Mouse (Mus musculus) kidney, postnatal 10 days (tissue): ENCODE measurements around the gene Pnisr.

Experiments used
- DNase-seq: peaks from one replicate; pipeline ENCODE4 v3.0.0; 2021; ENCODE audit warnings: mixed read lengths

The Pnisr gene

GRCm38 (mm10) chr4:21847481-21848286 is at the start of gene Pnisr:
Gene Pnisr (plus strand): TSS chr4:21847583.
- DNase-seq, result peak; percentile 98

- DNase-seq, result no peak
These were observed 46.4 kb upstream of the Pnisr start for GRCm38 (mm10) chr4:21801013-21801412.

- no peak for DNase-seq
These were observed 45.8 kb upstream of the Pnisr start for GRCm38 (mm10) chr4:21801620-21802019.

GRCm38 (mm10) chr4:21807204-21807603 is 40.2 kb upstream of the Pnisr start:
- DNase-seq, result no peak

GRCm38 (mm10) chr4:21810608-21811007 is 36.8 kb upstream of the Pnisr start:
- DNase-seq, result no peak

- no peak for DNase-seq
These were observed 34.7 kb upstream of the Pnisr start for GRCm38 (mm10) chr4:21812635-21813034.

- peak; percentile 48 for DNase-seq
These were observed 33.4 kb upstream of the Pnisr start for GRCm38 (mm10) chr4:21814029-21814428.

- no peak for DNase-seq
These were observed 20.8 kb upstream of the Pnisr start for GRCm38 (mm10) chr4:21826616-21827015.

GRCm38 (mm10) chr4:21832844-21833243 is 14.5 kb upstream of the Pnisr start:
- DNase-seq, result no peak

GRCm38 (mm10) chr4:21848287-21848630 is 876 bp downstream of the Pnisr start:
- peak; percentile 95 for DNase-seq

- DNase-seq, result no peak
These were observed 10.1 kb downstream of the Pnisr start for GRCm38 (mm10) chr4:21857481-21857880.

GRCm38 (mm10) chr4:21865226-21865625 is 17.8 kb downstream of the Pnisr start:
- no peak for DNase-seq

GRCm38 (mm10) chr4:21878776-21879175 is 31.4 kb downstream of the Pnisr start:
- DNase-seq, result no peak

- DNase-seq, result peak; percentile 85
These were observed 32.3 kb downstream of the Pnisr start, which contains the start of gene Coq3 for GRCm38 (mm10) chr4:21879565-21880220. Gene Coq3 (plus strand): TSS chr4:21879673.

GRCm38 (mm10) chr4:21882806-21883205 is 35.4 kb downstream of the Pnisr start:
- DNase-seq, result no peak

- DNase-seq, result no peak
These were observed 38.4 kb downstream of the Pnisr start for GRCm38 (mm10) chr4:21885831-21886230.
